Mouse (Mus musculus): ENCODE measurements around the gene S100pbp. TPM values are rescaled to one million over a fixed set of nuclear protein-coding genes. Genes with fewer than 3 reads are reported as not detected.

S100pbp gene
- polyA plus RNA-seq, 1 experiment from 2014 or later: 15.7 TPM

DNA sequence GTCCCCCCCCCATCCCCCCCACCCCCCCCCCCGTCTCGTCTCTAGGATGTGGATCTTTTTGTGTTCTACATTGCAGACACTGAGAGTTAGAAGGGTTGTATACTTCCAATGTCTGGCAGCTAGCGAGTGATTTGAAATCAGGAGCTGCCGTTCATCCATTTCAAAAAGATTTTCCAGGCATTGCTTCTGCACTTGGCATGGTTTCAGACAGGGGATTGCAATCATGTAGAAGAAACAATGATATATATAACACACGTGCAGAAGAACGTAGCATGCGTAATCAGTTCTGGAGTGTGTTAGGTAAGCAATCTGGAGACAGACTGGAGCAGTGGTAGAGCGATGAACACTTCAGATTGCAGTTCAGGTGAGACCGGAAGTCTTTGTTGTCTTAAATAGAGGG lies 67.4 kb downstream of the S100pbp start:
- Histone ChIP-seq H3K4me3 (ENCODE audit: control insufficient read depth in 1 of 2, insufficient read depth in 1 of 2, low read depth in 1 of 2, low read length in 2 of 2) (no peak overlapping the region), H3K27ac (replicated peaks in 1 of 2; ENCODE audit: control insufficient read depth in 1 of 2, insufficient read depth in 1 of 2, low read depth in 2 of 2, low read length in 2 of 2) (no peak overlapping the region), H3K36me3 (ENCODE audit: control insufficient read depth, insufficient read depth, low read length) (no peaks in the 10 kb centered on the region), H3K9me3 (ENCODE audit: control insufficient read depth, low read length) (no peaks in the 10 kb centered on the region), H3K27me3 (ENCODE audit: control insufficient read depth, insufficient read depth, low read length) (peaks cover 77% of the 10 kb centered on the region), H3K9ac (ENCODE audit: low read length) (no peak overlapping the region), H3K4me2 (ENCODE audit: low read length) (no peak overlapping the region), H3K4me1 (ENCODE audit: control insufficient read depth in 2 of 2, insufficient read depth in 2 of 2, low read length in 2 of 2) (peaks cover 9 to 12% of the 10 kb centered on the region in 2 experiments)
- WGBS: 31% methylated on average over 9 of the region's 9 CpGs
- no peak for ATAC-seq (ENCODE audit: insufficient number of reproducible peaks, insufficient read depth, low FRiP score, low read depth)

DNA sequence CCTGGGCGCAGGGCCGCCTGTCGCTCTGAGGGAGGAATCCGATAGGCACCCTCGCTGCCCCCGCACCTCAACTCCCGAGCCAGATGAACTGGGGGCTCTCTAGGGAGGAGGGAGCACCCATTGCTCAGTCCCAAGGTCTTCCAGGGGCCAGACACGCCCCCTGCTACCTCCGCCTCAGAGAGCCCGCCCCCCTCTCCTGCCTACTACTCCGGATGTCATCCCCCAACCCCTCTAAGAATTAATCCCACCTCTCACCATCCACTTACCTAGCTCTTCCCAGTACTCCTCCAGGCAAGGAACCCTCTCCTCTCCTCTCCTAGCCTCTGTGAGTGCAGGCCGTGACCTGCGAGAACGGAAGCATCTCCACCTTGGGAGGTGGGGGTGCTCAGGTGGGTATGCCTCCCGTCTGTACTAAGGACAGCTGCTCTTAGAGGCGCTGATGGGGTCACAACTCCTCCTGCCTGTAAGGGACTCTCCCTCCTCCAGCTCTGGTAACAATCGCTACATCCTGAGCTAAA lies 67.9 kb downstream of the S100pbp start, which contains the start of gene Hpca:
TSS of gene Hpca (minus strand) at position 468 of the 518 bp plus-strand sequence.
- Histone ChIP-seq H3K9me3 (ENCODE audit: control insufficient read depth, low read length) (no peaks in the 10 kb centered on the region), H3K4me1 (ENCODE audit: control insufficient read depth in 2 of 2, insufficient read depth in 2 of 2, low read length in 2 of 2) (peaks cover 9 to 12% of the 10 kb centered on the region in 2 experiments), H3K9ac (ENCODE audit: low read length) (no peak within 1 kb of the TSS), H3K36me3 (ENCODE audit: control insufficient read depth, insufficient read depth, low read length) (no peaks in the 10 kb centered on the region), H3K27ac (replicated peaks in 1 of 2; ENCODE audit: control insufficient read depth in 1 of 2, insufficient read depth in 1 of 2, low read depth in 2 of 2, low read length in 2 of 2) (no peak within 1 kb of the TSS), H3K4me2 (ENCODE audit: low read length) (peak within 1 kb of the TSS; percentile 73), H3K4me3 (ENCODE audit: control insufficient read depth in 1 of 2, insufficient read depth in 1 of 2, low read depth in 1 of 2, low read length in 2 of 2) (peak within 1 kb of the TSS; percentile 30 to 35; a peak in 3 of 4 replicates), H3K27me3 (ENCODE audit: control insufficient read depth, insufficient read depth, low read length) (peaks cover 78% of the 10 kb centered on the region)
- no peak for ATAC-seq (ENCODE audit: insufficient number of reproducible peaks, insufficient read depth, low FRiP score, low read depth)
- 2% methylated on average over 16 of the region's 17 CpGs for WGBS

DNA sequence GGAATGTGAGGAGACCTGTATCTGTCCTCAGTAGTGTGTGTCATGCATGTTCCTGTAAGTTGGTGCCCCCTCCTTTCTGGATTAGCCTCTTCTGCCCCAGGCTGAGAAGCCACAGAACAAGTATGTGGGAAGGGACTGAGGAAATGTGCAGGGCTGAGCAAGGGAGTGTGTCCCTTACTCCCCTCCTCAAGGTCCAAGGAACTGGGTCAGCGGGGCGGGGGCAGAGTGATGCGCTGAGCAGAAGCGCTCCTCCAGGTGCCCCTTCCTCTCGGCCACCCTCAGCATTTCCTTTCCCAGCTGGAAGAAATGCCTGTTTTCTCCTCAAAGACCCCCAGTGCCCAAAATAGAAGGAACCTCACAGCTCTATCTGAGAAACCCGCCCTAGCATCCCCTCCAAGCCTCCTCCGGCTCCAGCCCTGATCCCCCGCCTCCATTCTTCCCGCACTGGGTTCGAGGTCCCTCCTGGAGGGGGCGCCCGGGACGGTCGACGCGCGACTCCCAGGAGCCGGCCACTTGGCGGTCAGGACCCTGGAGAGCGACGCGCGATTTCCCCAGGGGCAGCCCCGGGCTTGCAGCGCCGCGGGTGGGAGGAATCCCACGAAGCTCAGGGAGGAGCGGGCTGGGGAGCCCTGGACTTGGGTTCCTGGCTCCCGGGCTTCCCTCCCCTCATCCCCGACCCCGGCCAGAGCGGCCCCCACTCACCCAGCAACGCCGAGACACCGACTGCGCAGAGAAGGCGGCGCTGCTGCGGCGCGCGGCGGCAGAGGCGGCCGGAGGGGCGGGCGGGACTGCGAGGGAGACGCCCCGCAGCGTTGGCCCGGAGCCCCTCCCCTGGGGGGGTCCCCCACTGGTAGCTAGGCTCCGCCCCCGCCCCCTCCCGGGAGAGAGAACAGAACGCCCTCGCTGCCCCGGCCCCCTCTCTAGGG lies 68.7 kb downstream of the S100pbp start:
- Histone ChIP-seq H3K9me3 (ENCODE audit: control insufficient read depth, low read length) (no peaks in the 10 kb centered on the region), H3K4me1 (ENCODE audit: control insufficient read depth in 2 of 2, insufficient read depth in 2 of 2, low read length in 2 of 2) (peaks cover 7 to 9% of the 10 kb centered on the region in 2 experiments), H3K4me3 (ENCODE audit: control insufficient read depth in 1 of 2, insufficient read depth in 1 of 2, low read depth in 1 of 2, low read length in 2 of 2) (peak overlapping the region; percentile 30 to 35; a peak in 3 of 4 replicates), H3K36me3 (ENCODE audit: control insufficient read depth, insufficient read depth, low read length) (no peaks in the 10 kb centered on the region), H3K27ac (replicated peaks in 1 of 2; ENCODE audit: control insufficient read depth in 1 of 2, insufficient read depth in 1 of 2, low read depth in 2 of 2, low read length in 2 of 2) (no peak overlapping the region), H3K9ac (ENCODE audit: low read length) (no peak overlapping the region), H3K4me2 (ENCODE audit: low read length) (peak overlapping the region; percentile 73), H3K27me3 (ENCODE audit: control insufficient read depth, insufficient read depth, low read length) (peaks cover 77% of the 10 kb centered on the region)
- WGBS: under 1% methylated on average over 56 of the region's 59 CpGs
- 0 out of 2 replicates have a peak, but pooled peaks have one; percentile 28 for ATAC-seq (ENCODE audit: insufficient number of reproducible peaks, insufficient read depth, low FRiP score, low read depth)

DNA sequence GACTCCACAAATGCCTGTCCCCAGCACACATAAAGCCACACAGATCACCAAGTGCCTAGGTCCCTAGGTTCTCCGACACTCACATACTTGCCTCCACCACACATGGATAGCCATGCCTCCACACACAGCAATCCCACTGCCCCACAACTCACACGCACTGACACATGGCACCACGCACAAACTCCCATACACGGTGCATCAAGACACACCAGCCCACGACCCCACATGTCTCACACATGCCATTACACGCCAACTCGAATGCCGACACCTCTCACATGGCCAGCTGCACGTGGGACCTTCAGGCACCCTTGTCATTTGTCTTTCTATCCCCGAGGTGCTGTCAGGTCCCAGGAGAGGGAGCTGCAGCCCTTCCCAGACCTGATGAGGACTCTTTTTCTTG lies 69.8 kb downstream of the S100pbp start:
- no peaks in the 10 kb centered on the region for H3K9me3 ChIP-seq (ENCODE audit: control insufficient read depth, low read length)
- WGBS: 63% methylated on average over 10 of the region's 10 CpGs

DNA sequence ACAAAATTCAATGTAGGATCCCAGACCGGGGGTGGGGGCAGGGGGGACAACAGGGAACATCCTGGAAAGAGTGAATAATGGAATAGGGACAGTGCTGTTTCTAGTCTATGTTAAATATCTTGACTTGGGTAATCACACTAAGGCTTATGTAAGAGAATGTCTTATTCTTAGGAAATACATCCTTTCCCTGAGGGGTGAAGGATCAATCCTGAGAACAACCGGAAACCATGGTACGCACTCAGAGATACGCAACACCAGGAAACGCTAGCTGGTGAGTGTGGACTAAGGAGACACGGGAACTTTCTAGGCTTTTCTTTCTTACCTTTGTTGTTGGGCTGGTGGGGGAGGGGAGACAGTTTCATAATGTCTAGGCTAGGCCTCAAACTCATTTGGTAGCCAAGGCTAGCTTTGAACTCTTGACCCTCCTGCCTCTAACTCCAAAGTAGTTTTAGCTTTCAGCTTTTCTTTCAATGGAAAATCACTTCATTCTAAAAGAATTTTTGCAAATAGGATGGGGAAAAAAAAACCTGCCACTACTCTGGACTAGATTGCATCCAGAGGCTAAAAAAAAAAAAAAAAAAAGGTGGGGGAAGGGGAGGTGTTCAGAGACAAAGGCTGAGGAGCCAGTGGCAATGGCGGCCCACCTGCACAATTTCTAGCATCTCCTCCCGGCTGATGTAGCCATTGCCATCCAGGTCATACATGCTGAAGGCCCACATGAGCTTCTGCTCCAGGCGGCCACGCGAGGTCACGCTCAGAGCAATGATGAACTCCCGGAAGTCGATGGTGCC lies 71.6 kb downstream of the S100pbp start:
- H3K27ac ChIP-seq (replicated peaks in 1 of 2; ENCODE audit: control insufficient read depth in 1 of 2, insufficient read depth in 1 of 2, low read depth in 2 of 2, low read length in 2 of 2): no peak overlapping the region
- 79% methylated on average over 14 of the region's 14 CpGs for WGBS
- peaks cover 72% of the 10 kb centered on the region for H3K27me3 ChIP-seq (ENCODE audit: control insufficient read depth, insufficient read depth, low read length)

More for the DNA sequence above, 69.8 kb downstream of the S100pbp start:
- Histone ChIP-seq H3K4me2 (ENCODE audit: low read length) (no peak overlapping the region), H3K27me3 (ENCODE audit: control insufficient read depth, insufficient read depth, low read length) (peaks cover 77% of the 10 kb centered on the region), H3K36me3 (ENCODE audit: control insufficient read depth, insufficient read depth, low read length) (no peaks in the 10 kb centered on the region), H3K9ac (ENCODE audit: low read length) (no peak overlapping the region), H3K4me3 (ENCODE audit: control insufficient read depth in 1 of 2, insufficient read depth in 1 of 2, low read depth in 1 of 2, low read length in 2 of 2) (no peak overlapping the region), H3K4me1 (ENCODE audit: control insufficient read depth in 2 of 2, insufficient read depth in 2 of 2, low read length in 2 of 2) (peaks cover 2 to 5% of the 10 kb centered on the region in 2 experiments; a peak in 3 of 4 replicates), H3K27ac (replicated peaks in 1 of 2; ENCODE audit: control insufficient read depth in 1 of 2, insufficient read depth in 1 of 2, low read depth in 2 of 2, low read length in 2 of 2) (no peak overlapping the region)
- no peak for ATAC-seq (ENCODE audit: insufficient number of reproducible peaks, insufficient read depth, low FRiP score, low read depth)

DNA sequence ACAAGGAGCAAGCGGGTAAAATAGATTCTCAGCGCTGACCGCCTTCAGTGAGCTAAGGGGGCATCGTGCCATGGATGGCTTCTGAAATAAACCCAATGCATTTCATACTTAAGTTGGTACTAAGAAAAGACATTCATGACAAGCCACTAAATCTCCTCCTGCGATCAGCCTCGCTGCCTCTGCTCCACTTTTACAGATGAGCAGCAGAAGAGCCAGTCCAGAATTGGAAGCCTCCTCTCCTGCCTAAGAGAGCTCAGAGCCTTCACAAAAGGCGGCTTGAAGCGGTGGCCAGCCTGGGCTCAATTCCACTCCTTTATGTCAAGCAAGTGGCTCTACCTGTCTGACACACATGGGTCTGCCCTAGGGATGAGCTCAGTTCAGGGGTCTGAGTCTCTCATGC lies 72.8 kb downstream of the S100pbp start:
- H3K4me3 ChIP-seq (ENCODE audit: control insufficient read depth in 1 of 2, insufficient read depth in 1 of 2, low read depth in 1 of 2, low read length in 2 of 2): no peak overlapping the region
- peaks cover 65% of the 10 kb centered on the region for H3K27me3 ChIP-seq (ENCODE audit: control insufficient read depth, insufficient read depth, low read length)
- H3K9ac ChIP-seq (ENCODE audit: low read length): no peak overlapping the region
- H3K4me2 ChIP-seq (ENCODE audit: low read length): no peak overlapping the region
- H3K4me1 ChIP-seq (ENCODE audit: control insufficient read depth in 2 of 2, insufficient read depth in 2 of 2, low read length in 2 of 2): peaks cover 0 to 4% of the 10 kb centered on the region in 2 experiments; a peak in 3 of 4 replicates
- WGBS: 88% methylated on average over 8 of the region's 8 CpGs
- no peak for ATAC-seq (ENCODE audit: insufficient number of reproducible peaks, insufficient read depth, low FRiP score, low read depth)
- no peak overlapping the region for H3K27ac ChIP-seq (replicated peaks in 1 of 2; ENCODE audit: control insufficient read depth in 1 of 2, insufficient read depth in 1 of 2, low read depth in 2 of 2, low read length in 2 of 2)
- no peaks in the 10 kb centered on the region for H3K36me3 ChIP-seq (ENCODE audit: control insufficient read depth, insufficient read depth, low read length)
- no peaks in the 10 kb centered on the region for H3K9me3 ChIP-seq (ENCODE audit: control insufficient read depth, low read length)

More for the DNA sequence above, 71.6 kb downstream of the S100pbp start:
- ATAC-seq (ENCODE audit: insufficient number of reproducible peaks, insufficient read depth, low FRiP score, low read depth): no peak
- Histone ChIP-seq H3K9me3 (ENCODE audit: control insufficient read depth, low read length) (no peaks in the 10 kb centered on the region), H3K4me1 (ENCODE audit: control insufficient read depth in 2 of 2, insufficient read depth in 2 of 2, low read length in 2 of 2) (peaks cover 0 to 4% of the 10 kb centered on the region in 2 experiments; a peak in 3 of 4 replicates), H3K4me3 (ENCODE audit: control insufficient read depth in 1 of 2, insufficient read depth in 1 of 2, low read depth in 1 of 2, low read length in 2 of 2) (no peak overlapping the region), H3K9ac (ENCODE audit: low read length) (no peak overlapping the region), H3K36me3 (ENCODE audit: control insufficient read depth, insufficient read depth, low read length) (no peaks in the 10 kb centered on the region), H3K4me2 (ENCODE audit: low read length) (no peak overlapping the region)
